Mouse (Mus musculus) myocyte (in vitro differentiated cells): Measurements from ENCODE around the gene Lrrc41.

ENCODE experiments used
- MAX ChIP-seq: IDR thresholded peaks from one replicate; pipeline ENCODE4 v1.6.1; 2011; ENCODE audit warnings: low read depth, mild to moderate bottlenecking, control low read depth
- MYOD1 ChIP-seq, 3 experiments: IDR thresholded peaks; one replicate each; pipeline ENCODE4 v1.6.1; 2011; ENCODE audit warnings: control low read depth in 2 of 3, low read depth in 2 of 3, mild to moderate bottlenecking in 2 of 3, moderate library complexity in 1 of 3; ENCODE audit not compliant: insufficient read length in 2 of 3, control insufficient read depth in 1 of 3
- POLR2A ChIP-seq: IDR thresholded peaks from one replicate; pipeline ENCODE4 v1.6.1; 2011; ENCODE audit warnings: low read depth, mild to moderate bottlenecking, control low read depth, moderate library complexity; ENCODE audit not compliant: insufficient read length
- USF1 ChIP-seq: IDR thresholded peaks from one replicate; pipeline ENCODE4 v1.6.1; 2011; ENCODE audit warnings: low read depth, mild to moderate bottlenecking, control low read depth, moderate library complexity

DNA sequence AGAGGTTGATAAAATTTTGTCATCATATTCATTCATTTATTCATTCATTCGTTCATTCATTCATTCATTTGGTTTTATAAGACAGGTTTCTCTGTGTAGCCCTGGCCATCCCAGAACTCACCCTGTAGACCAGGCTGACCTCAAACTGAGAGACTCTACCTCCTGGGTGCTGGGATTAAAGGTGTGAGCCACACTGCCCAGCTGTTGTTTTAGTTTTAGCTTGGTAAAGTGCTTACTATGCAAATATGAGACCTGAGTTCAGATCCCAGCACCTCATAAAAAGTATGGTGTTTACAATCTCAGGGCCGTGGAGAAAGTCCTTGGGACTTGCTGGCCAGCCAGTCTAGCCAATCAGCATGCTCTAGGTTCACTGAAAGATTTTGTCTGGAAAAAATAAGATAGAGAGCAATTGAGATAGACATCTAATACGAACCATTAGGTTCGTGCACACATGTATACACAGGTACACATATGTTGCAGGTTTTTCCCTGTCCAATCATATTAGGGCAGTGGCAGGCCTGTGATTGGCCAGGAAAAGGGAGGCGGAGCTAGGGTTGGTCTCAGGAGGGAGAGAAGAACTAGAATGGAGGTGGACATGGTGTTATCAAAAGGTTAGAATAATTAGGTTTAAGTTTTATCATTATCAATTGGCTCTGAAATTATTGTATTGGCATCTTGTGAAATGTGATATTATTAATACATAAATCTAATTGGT, 15.9 kb upstream of the Lrrc41 start:
- TF ChIP-seq USF1 (no peak), MYOD1 (IDR thresholded peaks at IDR 0.05; ENCODE audit: control insufficient read depth in 1 of 3, insufficient read length in 2 of 3, low read depth in 2 of 3) (no peak), POLR2A (no peak), MAX (no peak)
